Mouse (Mus musculus) naive thymus-derived CD4-positive, alpha-beta T cell, adult 2 months (primary cell): ENCODE measurements around the gene Mttp.

Experiments
- DNase-seq: peaks from one replicate; pipeline ENCODE4 v3.0.0-alpha.2; 2011; ENCODE audit warnings: low read depth

Gene Mttp

GRCm38 (mm10) chr3:138083073-138083637 is 61.6 kb downstream of the Mttp start:
- DNase-seq: no peak

- DNase-seq: no peak
These were observed 66.1 kb downstream of the Mttp start for GRCm38 (mm10) chr3:138078701-138079100.

GRCm38 (mm10) chr3:138077476-138078340 is 67.1 kb downstream of the Mttp start:
- DNase-seq: no peak

GRCm38 (mm10) chr3:138075209-138075608 is 69.6 kb downstream of the Mttp start:
- DNase-seq: no peak

- no peak for DNase-seq
These were observed 70.6 kb downstream of the Mttp start for GRCm38 (mm10) chr3:138074214-138074613.

GRCm38 (mm10) chr3:138071476-138072073 is 73.2 kb downstream of the Mttp start:
- no peak for DNase-seq

- no peak for DNase-seq
These were observed 73.8 kb downstream of the Mttp start for GRCm38 (mm10) chr3:138071004-138071403.

GRCm38 (mm10) chr3:138069756-138070511 is 74.8 kb downstream of the Mttp start:
- no peak for DNase-seq

GRCm38 (mm10) chr3:138068103-138068502 is 76.7 kb downstream of the Mttp start:
- DNase-seq: no peak

GRCm38 (mm10) chr3:138067288-138067687 is 77.5 kb downstream of the Mttp start, which contains the start of gene Gm5105:
Gene Gm5105 (minus strand): TSS chr3:138067388.
- no peak for DNase-seq

GRCm38 (mm10) chr3:138066348-138066856 is 78.4 kb downstream of the Mttp start:
- no peak for DNase-seq

- DNase-seq: no peak
These were observed 78.8 kb downstream of the Mttp start for GRCm38 (mm10) chr3:138065930-138066329.

- no peak for DNase-seq
These were observed 79.8 kb downstream of the Mttp start, which contains the start of gene 1110002E22Rik for GRCm38 (mm10) chr3:138064732-138065645. Gene 1110002E22Rik (plus strand): TSS chr3:138065052.

- DNase-seq: no peak
These were observed 80.9 kb downstream of the Mttp start for GRCm38 (mm10) chr3:138063731-138064329.

- no peak for DNase-seq
These were observed 82.1 kb downstream of the Mttp start for GRCm38 (mm10) chr3:138062673-138063072.

GRCm38 (mm10) chr3:138061205-138061911 is 83.4 kb downstream of the Mttp start:
- DNase-seq: no peak

- DNase-seq: no peak
These were observed 84.3 kb downstream of the Mttp start for GRCm38 (mm10) chr3:138060429-138060828.

- no peak for DNase-seq
These were observed 86.5 kb downstream of the Mttp start for GRCm38 (mm10) chr3:138058226-138058625.

GRCm38 (mm10) chr3:138056976-138057375 is 87.8 kb downstream of the Mttp start:
- no peak for DNase-seq

- DNase-seq: no peak
These were observed 90.8 kb downstream of the Mttp start for GRCm38 (mm10) chr3:138053969-138054368.
